Mouse (Mus musculus): ENCODE results near the gene Gm21987.

DNA sequence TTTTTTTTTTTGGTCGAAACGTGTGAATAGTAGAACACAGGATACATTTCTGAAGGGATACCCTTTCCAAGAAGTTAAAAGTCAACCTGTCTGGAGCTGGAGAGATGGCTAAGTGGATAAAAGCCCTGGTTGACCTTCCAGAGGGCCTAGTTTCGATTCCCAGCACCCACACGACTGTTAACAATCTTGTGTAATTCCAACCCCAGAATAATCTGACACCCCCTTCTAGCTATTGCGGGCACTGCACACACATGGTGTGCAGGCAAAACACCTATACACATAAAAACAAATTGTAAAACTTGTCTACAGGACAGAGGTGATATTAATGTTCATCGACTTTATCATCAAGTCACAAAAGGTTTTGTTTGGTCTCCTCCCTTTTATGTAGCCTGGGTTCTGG is 748 bp downstream of the Gm21987 start:
- TF ChIP-seq CTCF (IDR thresholded peaks at IDR 0.05; ENCODE audit: borderline replicate concordance, insufficient read depth, low read depth, low read length) (no peak), POLR2A (IDR thresholded peaks at IDR 0.05; ENCODE audit: borderline replicate concordance, insufficient read depth, low read length) (no peak)

Data from cerebellum, adult 2 months (tissue).